Mouse (Mus musculus): ENCODE data around the gene Agfg2. TPM values are rescaled to one million over a fixed set of nuclear protein-coding genes. Genes with fewer than 3 reads are reported as not detected.
A peak's percentile ranks its signal among the peaks of the same experiment; 100 is the strongest.
"Not testable (repeated sequence)": the region's sequence is repeated elsewhere in the genome, so short reads cannot be mapped to it uniquely, and the experiment has no call there.

Agfg2 gene
- 10.9 and 12.2 TPM in 2 replicates for polyA plus RNA-seq (2014; fragmentation: Nextera tagmentation; extraction: Ambion mirVana)

GRCm38 (mm10) chr5:137684294-137685123 lies at the start of gene Agfg2:
Agfg2 (minus strand) TSS chr5:137684726.
- peak; percentile 53 for TF ChIP-seq CTCF (IDR thresholded peaks at IDR 0.05; ENCODE audit: low read depth)
- DNase-seq (peak; percentile 98), ATAC-seq (ENCODE audit: insufficient read depth) (peak; percentile 99)
- H3K4me3 ChIP-seq (ENCODE audit: low read depth, low read length): peak within 1 kb of the TSS; percentile 67
- WGBS: under 1% methylated on average over 62 of the region's 62 CpGs
- H3K4me2 ChIP-seq: peak within 1 kb of the TSS; percentile 96
- peaks cover 7% of the 10 kb centered on the region; the same call in 1 of the 2 replicates for H3K4me1 ChIP-seq (ENCODE audit: insufficient read depth)
- H3K27me3 ChIP-seq (ENCODE audit: insufficient read depth, low read length): no peaks in the 10 kb centered on the region
- peak within 1 kb of the TSS; percentile 58 for H3K9ac ChIP-seq
- H3K9me3 ChIP-seq (ENCODE audit: low read depth, low read length): no peaks in the 10 kb centered on the region
- peak within 1 kb of the TSS; percentile 36; the same call in 1 of the 2 replicates for H3K27ac ChIP-seq (ENCODE audit: low read depth)
- 0 out of 2 replicates have a peak, but pooled peaks cover 3% of the 10 kb centered on the region for H3K36me3 ChIP-seq (ENCODE audit: insufficient read depth)

DNA sequence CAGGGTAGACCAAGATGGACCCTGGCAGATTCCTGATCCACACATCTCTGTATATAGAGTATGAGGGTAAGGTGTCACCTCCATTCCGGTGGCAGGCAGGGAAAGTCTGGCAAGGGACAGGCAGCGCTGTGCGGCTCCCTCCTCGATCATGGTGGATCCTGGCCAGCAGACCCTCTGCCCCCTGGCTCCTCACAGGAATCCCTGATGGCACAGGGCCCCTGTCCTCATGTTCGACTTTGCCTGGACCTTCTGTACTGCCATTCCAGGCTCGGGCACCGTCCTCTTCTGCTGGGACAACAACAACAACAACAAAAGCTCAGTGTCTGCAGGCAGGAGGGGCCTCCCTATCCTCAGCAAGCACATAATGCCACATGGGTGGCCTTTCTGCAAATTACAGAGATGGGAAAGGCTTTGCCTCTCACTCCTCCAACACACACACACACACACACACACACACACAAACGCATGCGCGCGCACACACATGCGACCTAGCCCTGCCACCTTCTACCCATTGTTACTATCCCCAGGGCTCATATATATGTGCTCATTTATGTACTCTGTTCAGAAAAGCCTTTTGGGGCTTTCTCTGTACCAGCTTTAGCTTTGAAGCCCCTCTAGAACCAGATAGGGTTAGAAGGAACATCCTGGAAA lies 49.2 kb upstream of the Agfg2 start:
- ATAC-seq (ENCODE audit: insufficient read depth) (no peak), DNase-seq (no peak)
- no peak overlapping the region for H3K27ac ChIP-seq (ENCODE audit: low read depth)
- no peaks in the 10 kb centered on the region for H3K27me3 ChIP-seq (ENCODE audit: insufficient read depth, low read length)
- H3K36me3 ChIP-seq (ENCODE audit: insufficient read depth): peaks cover 34% of the 10 kb centered on the region; the same call in 1 of the 2 replicates
- H3K4me3 ChIP-seq (ENCODE audit: low read depth, low read length): no peak overlapping the region
- no peak overlapping the region for H3K4me2 ChIP-seq
- H3K9me3 ChIP-seq (ENCODE audit: low read depth, low read length): no peaks in the 10 kb centered on the region
- no peak overlapping the region for H3K9ac ChIP-seq
- 83% methylated on average over 12 of the region's 12 CpGs for WGBS
- TF ChIP-seq CTCF (IDR thresholded peaks at IDR 0.05; ENCODE audit: low read depth): no peak
- no peaks in the 10 kb centered on the region for H3K4me1 ChIP-seq (ENCODE audit: insufficient read depth)

GRCm38 (mm10) chr5:137726767-137727166 lies 42.2 kb upstream of the Agfg2 start:
- no peaks in the 10 kb centered on the region for H3K4me1 ChIP-seq (ENCODE audit: insufficient read depth)
- no peaks in the 10 kb centered on the region for H3K36me3 ChIP-seq (ENCODE audit: insufficient read depth)
- 55% methylated on average over 6 of the region's 6 CpGs for WGBS
- no peak for TF ChIP-seq CTCF (IDR thresholded peaks at IDR 0.05; ENCODE audit: low read depth)
- no peaks in the 10 kb centered on the region for H3K9me3 ChIP-seq (ENCODE audit: low read depth, low read length)
- DNase-seq: no peak
- H3K4me3 ChIP-seq (ENCODE audit: low read depth, low read length): no peak overlapping the region
- H3K27ac ChIP-seq (ENCODE audit: low read depth): no peak overlapping the region
- no peak overlapping the region for H3K9ac ChIP-seq
- H3K27me3 ChIP-seq (ENCODE audit: insufficient read depth, low read length): no peaks in the 10 kb centered on the region
- no peak overlapping the region for H3K4me2 ChIP-seq
- no peak for ATAC-seq (ENCODE audit: insufficient read depth)

DNA sequence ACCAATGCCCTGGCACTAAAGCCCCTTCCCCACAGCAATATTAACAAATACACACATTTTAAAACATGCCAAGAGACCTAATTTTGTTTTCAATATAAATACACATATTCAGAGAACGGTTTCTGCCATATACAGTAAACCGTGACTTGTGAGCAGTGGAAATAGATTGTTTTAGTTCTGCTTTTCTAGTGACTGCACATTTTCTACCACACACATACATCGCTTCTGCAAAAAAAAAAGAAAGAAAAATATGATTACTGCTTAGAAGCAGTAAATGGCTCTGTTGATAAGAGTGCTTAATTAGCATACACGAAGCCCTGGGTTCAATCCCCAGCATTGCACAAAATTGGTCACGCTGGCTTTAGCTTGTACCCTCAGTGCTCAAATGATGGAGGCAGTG lies 39.3 kb upstream of the Agfg2 start:
- Histone ChIP-seq H3K4me2 (no peak overlapping the region), H3K27me3 (ENCODE audit: insufficient read depth, low read length) (no peaks in the 10 kb centered on the region), H3K27ac (ENCODE audit: low read depth) (no peak overlapping the region), H3K4me1 (ENCODE audit: insufficient read depth) (no peaks in the 10 kb centered on the region), H3K9ac (no peak overlapping the region), H3K36me3 (ENCODE audit: insufficient read depth) (no peaks in the 10 kb centered on the region), H3K9me3 (ENCODE audit: low read depth, low read length) (no peaks in the 10 kb centered on the region), H3K4me3 (ENCODE audit: low read depth, low read length) (no peak overlapping the region)
- 82% methylated on average over 5 of the region's 5 CpGs for WGBS
- no peak for TF ChIP-seq CTCF (IDR thresholded peaks at IDR 0.05; ENCODE audit: low read depth)
- DNase-seq (no peak), ATAC-seq (ENCODE audit: insufficient read depth) (no peak)

- H3K36me3 ChIP-seq (ENCODE audit: insufficient read depth); H3K9me3 ChIP-seq (ENCODE audit: low read depth, low read length); H3K27me3 ChIP-seq (ENCODE audit: insufficient read depth, low read length); H3K4me3 ChIP-seq (ENCODE audit: low read depth, low read length); H3K9ac ChIP-seq; H3K4me1 ChIP-seq (ENCODE audit: insufficient read depth); H3K27ac ChIP-seq (ENCODE audit: low read depth): not testable (repeated sequence)
- H3K4me2 ChIP-seq: peak overlapping the region; percentile 55
- 2% methylated on average over 10 of the region's 16 CpGs for WGBS
- DNase-seq (peak; percentile 54), ATAC-seq (ENCODE audit: insufficient read depth) (peak; percentile 24; the same call in 1 of the 2 replicates)
Measured at GRCm38 (mm10) chr5:137720558-137721164, 36.1 kb upstream of the Agfg2 start.

DNA sequence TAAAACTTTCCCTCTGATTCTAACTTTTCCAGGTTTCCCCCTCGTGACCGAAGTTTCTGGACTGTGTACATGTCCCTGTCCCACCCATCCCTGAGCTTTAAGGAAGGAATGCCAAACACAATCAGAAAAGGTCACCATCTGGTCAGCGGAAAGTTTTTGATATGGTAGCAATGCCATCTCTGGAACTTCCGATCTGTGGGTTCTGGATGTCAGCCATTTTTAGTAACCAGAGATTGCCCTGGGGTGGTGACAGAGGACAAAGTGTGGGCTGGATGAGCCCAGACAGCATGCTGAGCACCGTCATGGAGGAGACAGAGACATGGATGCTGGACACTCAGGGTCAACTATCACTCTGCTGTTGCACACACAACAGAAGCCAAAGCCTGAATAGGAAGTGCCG lies 34.6 kb upstream of the Agfg2 start:
- Histone ChIP-seq H3K27me3 (ENCODE audit: insufficient read depth, low read length) (no peaks in the 10 kb centered on the region), H3K27ac (ENCODE audit: low read depth) (no peak overlapping the region), H3K4me2 (no peak overlapping the region), H3K9ac (no peak overlapping the region), H3K4me3 (ENCODE audit: low read depth, low read length) (no peak overlapping the region), H3K4me1 (ENCODE audit: insufficient read depth) (no peaks in the 10 kb centered on the region), H3K36me3 (ENCODE audit: insufficient read depth) (no peaks in the 10 kb centered on the region), H3K9me3 (ENCODE audit: low read depth, low read length) (no peaks in the 10 kb centered on the region)
- no peak for TF ChIP-seq CTCF (IDR thresholded peaks at IDR 0.05; ENCODE audit: low read depth)
- DNase-seq: no peak
- no peak for ATAC-seq (ENCODE audit: insufficient read depth)
- 69% methylated on average over 6 of the region's 6 CpGs for WGBS

All from lung, embryonic 14.5 days (tissue).